ENCODE assay signal across 14 mouse cellular contexts in the genomic region with DNA sequence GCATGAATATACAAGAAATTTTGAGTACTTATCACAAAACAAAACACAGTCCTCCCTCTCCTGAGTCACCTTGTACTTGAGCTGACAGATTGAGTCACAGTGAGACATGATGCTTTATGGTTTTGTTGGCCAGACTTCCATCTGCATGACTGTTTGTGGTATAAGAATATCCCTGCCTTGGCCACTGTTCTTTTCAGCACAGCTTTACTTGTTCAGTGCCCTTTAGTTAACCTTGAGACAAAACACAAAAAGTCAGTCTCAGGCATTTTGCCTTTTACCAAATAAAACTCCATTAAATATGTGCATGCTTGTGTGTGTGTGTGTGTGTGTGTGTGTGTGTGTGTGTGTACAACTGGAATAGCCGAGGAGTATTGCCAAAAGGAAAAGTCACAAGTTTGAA.
DNase-seq lines count a peak whose midpoint lies in the region; ATAC-seq and TF ChIP-seq lines count a peak whose summit lies in the region.
"Had no signal": no experiment of that assay in that cellular context is flagged by ENCODE, and none has a peak within 500 bp of the region (broad histone marks: within the 10 kb centered on the region; RNA-seq: fewer than 3 reads in every experiment).

No protein-coding gene starts in this region.

- ATAC-seq in heart, embryonic 14.5 days (ENCODE audit: insufficient number of reproducible peaks, insufficient read depth, low FRiP score, low read depth): no peak
- no peak for ATAC-seq in heart, embryonic 12.5 days (ENCODE audit: insufficient number of reproducible peaks, low FRiP score)

- H3K4me3 ChIP-seq in heart, embryonic 14.5 days (ENCODE audit: control insufficient read depth in 1 of 2, insufficient read depth in 1 of 2, low read depth in 1 of 2, low read length in 2 of 2): no peak overlapping the region
- no peak overlapping the region for H3K4me3 ChIP-seq in heart, embryonic 12.5 days
- H3K4me3 ChIP-seq in embryonic facial prominence, embryonic 10.5 days: no peak overlapping the region
- no peak overlapping the region for H3K4me3 ChIP-seq in layer of hippocampus, adult 2 months
- H3K4me3 ChIP-seq: erythroblast, embryonic 14.5 days; hindbrain, embryonic 15.5 days had no signal

- H3K36me3 ChIP-seq in heart, embryonic 14.5 days (ENCODE audit: control insufficient read depth, insufficient read depth, low read length): no peaks in the 10 kb centered on the region
- H3K36me3 ChIP-seq in heart, embryonic 12.5 days: no peaks in the 10 kb centered on the region
- H3K36me3 ChIP-seq in embryonic facial prominence, embryonic 10.5 days (replicated peaks): no peaks in the 10 kb centered on the region
- H3K36me3 ChIP-seq: hindbrain, embryonic 15.5 days had no signal

- TF ChIP-seq CTCF in layer of hippocampus, adult 2 months (conservative IDR thresholded peaks at IDR 0.05): no peak

- H3K27me3 ChIP-seq in heart, embryonic 14.5 days (ENCODE audit: control insufficient read depth, insufficient read depth, low read length): no peaks in the 10 kb centered on the region
- no peaks in the 10 kb centered on the region for H3K27me3 ChIP-seq in heart, embryonic 12.5 days (replicated peaks)
- no peaks in the 10 kb centered on the region for H3K27me3 ChIP-seq in embryonic facial prominence, embryonic 10.5 days (replicated peaks; ENCODE audit: low read depth, poor library complexity, severe bottlenecking)
- H3K27me3 ChIP-seq: hindbrain, embryonic 15.5 days had no signal

- 73% methylated on average over 1 of the region's 1 CpGs for WGBS in heart, embryonic 14.5 days
- 50% methylated on average over 1 of the region's 1 CpGs for WGBS in heart, embryonic 12.5 days
- 67% methylated on average over 1 of the region's 1 CpGs for WGBS in embryonic facial prominence, embryonic 10.5 days

- no peak overlapping the region for H3K4me2 ChIP-seq in heart, embryonic 14.5 days (ENCODE audit: low read length)
- no peak overlapping the region for H3K4me2 ChIP-seq in heart, embryonic 12.5 days
- H3K4me2 ChIP-seq: hindbrain, embryonic 15.5 days; liver, embryonic 11.5 days had no signal

- no peak overlapping the region for H3K9ac ChIP-seq in heart, embryonic 14.5 days (ENCODE audit: low read length)
- no peak overlapping the region for H3K9ac ChIP-seq in heart, embryonic 12.5 days
- H3K9ac ChIP-seq: hindbrain, embryonic 15.5 days had no signal

- H3K9me3 ChIP-seq in heart, embryonic 14.5 days (ENCODE audit: control insufficient read depth, low read length): no peaks in the 10 kb centered on the region
- no peaks in the 10 kb centered on the region for H3K9me3 ChIP-seq in heart, embryonic 12.5 days (replicated peaks)
- H3K9me3 ChIP-seq in embryonic facial prominence, embryonic 10.5 days: no peaks in the 10 kb centered on the region
- H3K9me3 ChIP-seq: hindbrain, embryonic 15.5 days had no signal

- peak; percentile 81 for DNase-seq in 416B (ENCODE audit: low read depth)
- peak; percentile 25 for DNase-seq in adrenal gland, postnatal 14 days
- peak; percentile 54 to 82 for DNase-seq in cerebellum, postnatal 14 days
- DNase-seq in embryonic facial prominence, embryonic 10.5 days (ENCODE audit: low spot score): no peak
- no peak for DNase-seq in urinary bladder, adult 18-20 months (ENCODE audit: low spot score in 2 of 2)
- DNase-seq in layer of hippocampus, adult 2 months (ENCODE audit: low spot score in 2 of 2): no peak
- DNase-seq: gastrocnemius, postnatal 10 days; kidney, postnatal 10 days; thymus, adult 18-20 months had no signal

- peaks cover 6 to 18% of the 10 kb centered on the region in 2 experiments for H3K4me1 ChIP-seq in heart, embryonic 14.5 days (ENCODE audit: control insufficient read depth in 2 of 2, insufficient read depth in 2 of 2, low read length in 2 of 2)
- peaks cover 12% of the 10 kb centered on the region for H3K4me1 ChIP-seq in heart, embryonic 12.5 days (replicated peaks)
- peaks cover 6% of the 10 kb centered on the region; the same call in 1 of the 2 replicates for H3K4me1 ChIP-seq in embryonic facial prominence, embryonic 10.5 days
- H3K4me1 ChIP-seq: hindbrain, embryonic 15.5 days had no signal

- peak overlapping the region; percentile 10 to 44; a peak in 2 of 4 replicates for H3K27ac ChIP-seq in heart, embryonic 14.5 days (replicated peaks in 1 of 2; ENCODE audit: control insufficient read depth in 1 of 2, insufficient read depth in 1 of 2, low read depth in 2 of 2, low read length in 2 of 2)
- no peak overlapping the region for H3K27ac ChIP-seq in heart, embryonic 12.5 days (ENCODE audit: poor library complexity, severe bottlenecking)
- H3K27ac ChIP-seq in embryonic facial prominence, embryonic 10.5 days (replicated peaks): no peak overlapping the region
- H3K27ac ChIP-seq in layer of hippocampus, adult 2 months: no peak overlapping the region
- H3K27ac ChIP-seq: hindbrain, embryonic 15.5 days had no signal

Comparison
In these comparisons a context has a peak if more than half of its experiments do, and no peak if none do; other contexts are left out.
1. H3K27ac ChIP-seq: peak in heart, embryonic 14.5 days (2 of 2); none in heart, embryonic 12.5 days (single experiment), embryonic facial prominence, embryonic 10.5 days (single experiment) and layer of hippocampus, adult 2 months (single experiment).
2. DNase-seq: peak in 416B (single experiment), adrenal gland, postnatal 14 days (single experiment) and cerebellum, postnatal 14 days (2 of 2); none in embryonic facial prominence, embryonic 10.5 days (single experiment), urinary bladder, adult 18-20 months (0 of 2) and layer of hippocampus, adult 2 months (0 of 2).